Mouse (Mus musculus) kidney, adult 2 months (tissue): ENCODE data around the gene Mpp4. TPM values are rescaled to one million over a fixed set of nuclear protein-coding genes. Genes with fewer than 3 reads are reported as not detected.

ENCODE experiments used
- DNase-seq: peaks from one replicate; pipeline ENCODE4 v3.0.0; 2021
- H3K27ac ChIP-seq: fragments of 200-500 bp; 2 replicates; pipeline ENCODE4 v1.5.1; 2012; ENCODE audit warnings: low read depth, low read length, control low read depth, inconsistent platforms; ENCODE audit not compliant: insufficient read depth
- H3K27me3 ChIP-seq: fragments of 200-500 bp; replicated peaks from 2 replicates; pipeline ENCODE4 v1.6.1; 2012; ENCODE audit warnings: mild to moderate bottlenecking, moderate library complexity, low read length, inconsistent platforms; ENCODE audit not compliant: control insufficient read depth, insufficient read depth
- H3K36me3 ChIP-seq: fragments of 200-500 bp; 2 replicates; pipeline ENCODE4 v1.6.1; 2012; ENCODE audit warnings: mild to moderate bottlenecking, moderate library complexity, low read length, inconsistent platforms; ENCODE audit not compliant: control insufficient read depth, insufficient read depth
- H3K4me1 ChIP-seq: fragments of 200-500 bp; 2 replicates; pipeline ENCODE4 v1.6.1; 2011; ENCODE audit warnings: low read length; ENCODE audit not compliant: control insufficient read depth, insufficient read depth
- H3K4me3 ChIP-seq: fragments of 200-500 bp; 2 replicates; pipeline ENCODE4 v1.5.1; 2011; ENCODE audit warnings: mild to moderate bottlenecking, low read depth, low read length, control low read depth; ENCODE audit not compliant: insufficient read depth
- CTCF ChIP-seq: fragments of 200-500 bp; conservative IDR thresholded peaks from 2 replicates; pipeline ENCODE4 v1.5.1; 2011; ENCODE audit warnings: low read depth, mild to moderate bottlenecking, control low read depth, low read length, moderate library complexity, mixed read lengths; ENCODE audit not compliant: insufficient read depth, insufficient read length
- POLR2A ChIP-seq: fragments of 200-500 bp; IDR thresholded peaks from one replicate; pipeline ENCODE4 v1.6.1; 2011; ENCODE audit warnings: low read depth, low read length, control low read depth
- WGBS: fragments of 180-500 bp; shearing (Covaris S2); methylation state at CpG from one replicate; pipeline ENCODE4 v1.1.7; 2018; 5-methylcytosine and 5-hydroxymethylcytosine counted together
- polyA plus RNA-seq: library from polyadenylated mRNA; depleted of rRNA; stranded (reverse); fragments of >200 nt; gene quantifications from 2 replicates; pipeline ENCODE4 v1.2.3, GENCODE M21; 2012; rRNA removed

Gene Mpp4
- polyA plus RNA-seq, 1 experiment, result 2.6 TPM

DNA sequence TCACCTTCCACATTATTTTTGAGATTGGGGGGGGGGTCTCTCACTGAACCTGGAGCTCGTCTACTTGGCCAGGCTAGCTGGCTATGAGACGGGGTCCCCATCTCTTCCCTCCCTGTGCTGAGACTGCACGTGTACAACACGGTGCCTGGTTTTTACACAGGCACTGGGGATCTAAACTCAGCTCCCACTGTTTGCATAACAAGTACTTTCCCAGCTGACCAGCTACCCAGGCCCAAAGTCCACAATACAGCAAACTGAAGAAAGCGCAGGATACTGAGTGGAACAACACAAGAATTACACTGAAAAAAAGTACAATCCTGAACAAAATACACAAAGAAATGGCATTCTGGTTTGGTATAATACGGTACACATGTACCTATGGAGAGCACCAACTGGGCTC, 61.1 kb downstream of the Mpp4 start:
- DNase-seq, result peak; percentile 82
- Histone ChIP-seq H3K4me1 (no peaks in the 10 kb centered on the region), H3K27ac (peak overlapping the region; percentile 27; the same call in 1 of the 2 replicates), H3K4me3 (no peak overlapping the region), H3K36me3 (peaks cover 5% of the 10 kb centered on the region), H3K27me3 (no peaks in the 10 kb centered on the region)
- TF ChIP-seq CTCF (no peak), POLR2A (no peak)
- 69% methylated on average over 6 of the region's 6 CpGs for WGBS

GRCm38 (mm10) chr1:59101020-59101419, 62.2 kb downstream of the Mpp4 start:
- Histone ChIP-seq H3K27ac (no peak overlapping the region), H3K27me3 (no peaks in the 10 kb centered on the region), H3K4me1 (no peaks in the 10 kb centered on the region), H3K36me3 (peaks cover 3% of the 10 kb centered on the region), H3K4me3 (no peak overlapping the region)
- DNase-seq, result no peak
- 91% methylated on average over 5 of the region's 5 CpGs for WGBS
- TF ChIP-seq CTCF (no peak), POLR2A (no peak)

DNA sequence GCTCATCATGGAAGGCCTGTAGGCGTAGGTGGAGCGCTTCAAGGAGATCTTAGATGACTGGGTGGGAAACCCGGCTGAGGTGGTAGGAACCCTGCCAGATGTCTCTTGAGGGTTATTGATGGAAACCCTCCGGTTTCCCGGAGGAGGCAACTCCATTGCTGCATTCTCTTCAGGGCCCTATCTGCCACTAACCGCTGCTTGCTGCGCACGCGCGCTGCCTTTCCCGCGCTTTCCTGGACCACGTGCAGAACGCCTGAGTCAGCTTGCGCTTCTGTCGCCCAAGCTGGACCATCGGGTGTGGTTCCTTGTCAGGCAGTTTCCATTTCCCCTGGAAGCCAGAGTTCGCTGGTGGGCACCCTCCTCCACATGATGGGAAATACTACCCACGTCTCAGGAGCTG, 68.5 kb downstream of the Mpp4 start, which contains the start of gene C2cd6:
C2cd6 (minus strand) TSS at position 196 of the 400 bp plus-strand sequence.
- Histone ChIP-seq H3K4me3 (no peak within 1 kb of the TSS), H3K4me1 (no peaks in the 10 kb centered on the region), H3K36me3 (no peaks in the 10 kb centered on the region), H3K27me3 (no peaks in the 10 kb centered on the region; the same call in 1 of the 2 replicates), H3K27ac (no peak within 1 kb of the TSS)
- WGBS, result 90% methylated on average over 19 of the region's 19 CpGs
- DNase-seq, result no peak
- TF ChIP-seq CTCF (no peak), POLR2A (no peak)

Other genes with a start within 250 kb of the Mpp4 start
- 55.4 and 63.1 TPM in 2 replicates for gene Trak2, start 190.0 kb downstream of the Mpp4 start, polyA plus RNA-seq
- 25.0 and 26.6 TPM in 2 replicates for gene Stradb, start 189.9 kb downstream of the Mpp4 start, polyA plus RNA-seq
- 0.06 TPM in 1 of 2 replicates, not detected in the other for gene C2cd6, start 68.5 kb downstream of the Mpp4 start, polyA plus RNA-seq
- 9.6 and 10.3 TPM in 2 replicates for gene Tmem237, start 43.0 kb downstream of the Mpp4 start, polyA plus RNA-seq
- 10.8 and 11.1 TPM in 2 replicates for gene Als2, start 73.8 kb upstream of the Mpp4 start, polyA plus RNA-seq
- 0.05 and 0.13 TPM in 2 replicates for gene Cdk15, start 93.5 kb upstream of the Mpp4 start, polyA plus RNA-seq